Mouse (Mus musculus): ENCODE results near the gene Vps29. TPM values are rescaled to one million over a fixed set of nuclear protein-coding genes. Genes with fewer than 3 reads are reported as not detected.

Vps29 gene
- 230 TPM for polyA plus RNA-seq (2014; fragmentation: Illumina TruSeq; extraction: RNeasy Lipid Tissue Mini Kit (QIAGEN cat#74804); ENCODE audit: low read depth, low replicate concordance)

DNA sequence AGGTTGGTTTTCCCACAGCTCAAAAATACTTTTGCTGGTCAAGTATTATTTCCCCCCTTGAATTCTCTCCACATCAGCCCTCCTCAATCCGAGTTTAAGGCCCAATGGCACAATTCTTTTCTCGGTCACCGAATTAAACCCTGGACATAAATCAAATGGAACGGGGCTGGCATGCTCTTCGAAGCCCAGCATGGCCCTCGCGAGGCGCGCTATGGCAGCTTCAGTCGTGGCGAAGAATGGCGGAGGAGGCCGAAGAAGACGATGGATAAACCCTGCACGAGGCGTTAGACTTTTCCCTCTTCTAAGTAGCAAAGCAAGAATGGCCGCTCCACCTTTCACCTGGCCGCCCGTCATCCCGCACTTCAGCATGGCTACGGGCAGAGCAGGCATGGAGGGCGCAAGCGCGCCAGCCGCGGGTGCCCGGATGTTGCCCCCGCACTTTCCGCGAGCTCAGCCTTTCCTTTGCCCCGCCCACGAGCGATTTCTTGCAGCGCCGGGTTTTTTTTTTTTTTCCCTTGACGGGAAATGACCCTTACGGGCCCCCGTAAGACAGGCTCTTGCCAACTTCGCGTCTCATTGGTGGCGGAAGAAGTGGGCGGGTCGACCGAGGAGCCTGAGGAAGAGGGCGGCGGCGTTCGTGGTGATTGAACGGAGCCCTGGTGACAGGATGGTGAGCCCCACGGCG, at the start of gene Vps29, which contains the start of gene Rad9b:
TSS of gene Vps29 (plus strand) at position 563 of the 685 bp plus-strand sequence.
TSS of gene Rad9b (minus strand) at position 427 of the 685 bp plus-strand sequence.

DNA sequence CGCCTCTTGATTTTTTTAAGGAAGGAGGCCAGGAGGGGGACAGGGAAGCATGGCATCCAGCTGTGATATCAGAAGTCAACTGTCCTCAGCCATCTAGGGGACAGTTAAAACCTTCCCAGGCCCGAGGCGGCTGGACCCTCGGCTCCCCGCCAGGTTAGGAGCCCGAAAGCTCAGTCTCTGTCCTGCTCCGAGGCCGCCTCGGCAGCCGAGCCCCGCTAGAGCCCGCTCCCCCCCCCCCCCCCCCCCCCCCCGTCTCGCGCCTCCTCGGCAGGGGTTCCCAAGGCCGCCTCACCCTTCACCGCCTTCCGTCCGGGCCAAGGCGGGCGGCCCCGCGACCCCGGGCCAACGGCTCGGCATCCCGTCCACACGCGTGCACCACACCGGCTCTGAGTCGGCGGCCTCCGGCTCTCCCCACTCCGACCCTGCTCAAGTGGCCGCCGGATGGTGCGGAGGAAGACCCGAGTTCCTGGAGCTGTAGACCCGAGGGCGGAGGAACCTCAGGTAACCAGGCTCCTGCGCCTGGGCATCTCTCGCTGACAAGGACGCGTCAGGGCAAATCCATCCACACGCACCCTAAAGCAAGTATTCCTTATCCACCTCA, 17.5 kb downstream of the Vps29 start, which contains the start of gene Gpn3:
TSS of gene Gpn3 (plus strand) at position 286 of the 601 bp plus-strand sequence.

DNA sequence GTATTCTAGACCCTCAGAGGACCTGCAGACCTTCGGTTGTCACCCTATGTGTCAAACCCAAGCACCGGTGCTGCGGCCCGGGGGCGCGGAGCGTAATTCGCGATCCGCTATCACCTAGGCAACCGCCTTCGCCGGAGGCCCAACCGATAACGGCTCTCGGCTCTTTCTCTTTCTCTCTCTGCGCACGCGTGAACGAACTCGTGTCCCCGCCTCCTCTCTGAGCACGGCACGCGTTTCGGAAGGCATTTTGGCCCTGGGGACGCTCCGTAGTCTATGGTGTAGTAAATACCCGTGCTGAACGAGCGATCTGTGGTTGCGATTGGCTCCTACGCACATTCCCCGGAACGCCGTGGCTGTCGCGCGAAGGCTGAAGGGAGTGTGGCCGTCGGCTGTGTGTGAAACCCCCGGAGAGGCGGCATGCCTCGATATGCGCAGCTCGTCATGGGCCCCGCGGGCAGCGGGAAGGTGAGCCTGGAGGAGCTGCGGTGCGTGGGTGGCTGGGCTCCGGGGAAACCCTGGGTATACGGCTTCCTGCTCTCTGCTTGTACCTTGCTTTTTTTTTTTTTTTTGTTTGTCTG, 18.1 kb downstream of the Vps29 start, which contains the start of gene Fam216a:
TSS of gene Fam216a (minus strand) at position 173 of the 578 bp plus-strand sequence.

GRCm38 (mm10) chr5:122391786-122392180, 37.6 kb downstream of the Vps29 start, which contains the start of gene Arpc3:
Gene Arpc3, plus strand, starts transcription at chr5:122391878.

Other genes starting within 250 kb of the Vps29 start
- gene Ccdc63, start 213.5 kb upstream of the Vps29 start, polyA plus RNA-seq (2014; fragmentation: Illumina TruSeq; extraction: RNeasy Lipid Tissue Mini Kit (QIAGEN cat#74804); ENCODE audit: low read depth, low replicate concordance), result not detected
- 371 TPM for gene Ppp1cc, start 196.1 kb upstream of the Vps29 start, polyA plus RNA-seq (2014; fragmentation: Illumina TruSeq; extraction: RNeasy Lipid Tissue Mini Kit (QIAGEN cat#74804); ENCODE audit: low read depth, low replicate concordance)
- not detected for gene Hvcn1, start 147.6 kb upstream of the Vps29 start, polyA plus RNA-seq (2014; fragmentation: Illumina TruSeq; extraction: RNeasy Lipid Tissue Mini Kit (QIAGEN cat#74804); ENCODE audit: low read depth, low replicate concordance)
- gene Tctn1, start 89.9 kb upstream of the Vps29 start, polyA plus RNA-seq (2014; fragmentation: Illumina TruSeq; extraction: RNeasy Lipid Tissue Mini Kit (QIAGEN cat#74804); ENCODE audit: low read depth, low replicate concordance), result 2.3 TPM
- gene Pptc7, start 70.0 kb upstream of the Vps29 start, polyA plus RNA-seq (2014; fragmentation: Illumina TruSeq; extraction: RNeasy Lipid Tissue Mini Kit (QIAGEN cat#74804); ENCODE audit: low read depth, low replicate concordance), result 80.2 TPM
- gene Rad9b, start 136 bp upstream of the Vps29 start, polyA plus RNA-seq (2014; fragmentation: Illumina TruSeq; extraction: RNeasy Lipid Tissue Mini Kit (QIAGEN cat#74804); ENCODE audit: low read depth, low replicate concordance), result 5.4 TPM
- gene Gpn3, start 17.5 kb downstream of the Vps29 start, polyA plus RNA-seq (2014; fragmentation: Illumina TruSeq; extraction: RNeasy Lipid Tissue Mini Kit (QIAGEN cat#74804); ENCODE audit: low read depth, low replicate concordance), result 30.3 TPM
- gene Fam216a, start 18.0 kb downstream of the Vps29 start, polyA plus RNA-seq (2014; fragmentation: Illumina TruSeq; extraction: RNeasy Lipid Tissue Mini Kit (QIAGEN cat#74804); ENCODE audit: low read depth, low replicate concordance), result 16.1 TPM
- gene Arpc3, start 37.5 kb downstream of the Vps29 start, polyA plus RNA-seq (2014; fragmentation: Illumina TruSeq; extraction: RNeasy Lipid Tissue Mini Kit (QIAGEN cat#74804); ENCODE audit: low read depth, low replicate concordance), result 184 TPM
- 9.9 TPM for gene Anapc7, start 67.3 kb downstream of the Vps29 start, polyA plus RNA-seq (2014; fragmentation: Illumina TruSeq; extraction: RNeasy Lipid Tissue Mini Kit (QIAGEN cat#74804); ENCODE audit: low read depth, low replicate concordance)
- gene Atp2a2, start 147.9 kb downstream of the Vps29 start, polyA plus RNA-seq (2014; fragmentation: Illumina TruSeq; extraction: RNeasy Lipid Tissue Mini Kit (QIAGEN cat#74804); ENCODE audit: low read depth, low replicate concordance), result 210 TPM

Data from adrenal gland, adult 10 weeks (tissue).